Mouse (Mus musculus): ENCODE results near the gene Dmxl2. TPM values are rescaled to one million over a fixed set of nuclear protein-coding genes. Genes with fewer than 3 reads are reported as not detected.

Dmxl2 gene
- polyA plus RNA-seq, 1 experiment = 98.9 TPM

- Histone ChIP-seq H3K4me3 (replicated peaks; ENCODE audit: insufficient read depth, low read depth, low read length) (no peak overlapping the region), H3K4me1 (ENCODE audit: control insufficient read depth, insufficient read depth, low read length) (0 out of 2 replicates have a peak, but pooled peaks cover 5% of the 10 kb centered on the region), H3K27me3 (ENCODE audit: control insufficient read depth, insufficient read depth, low read length) (no peaks in the 10 kb centered on the region), H3K27ac (ENCODE audit: insufficient read depth, low read length) (no peak overlapping the region)
- peak; percentile 21 to 34 for DNase-seq
- no peak for TF ChIP-seq POLR2A (IDR thresholded peaks at IDR 0.05; ENCODE audit: borderline replicate concordance, insufficient read depth, low read length)
- TF ChIP-seq CTCF (IDR thresholded peaks at IDR 0.05; ENCODE audit: borderline replicate concordance, insufficient read depth, low read depth, low read length) = peak; percentile 70
- WGBS = 49% methylated on average over 2 of the region's 2 CpGs
These were observed 63.2 kb downstream of the Dmxl2 start for GRCm38 (mm10) chr9:54438246-54438645.

- no peak for TF ChIP-seq CTCF (IDR thresholded peaks at IDR 0.05; ENCODE audit: borderline replicate concordance, insufficient read depth, low read depth, low read length)
- TF ChIP-seq POLR2A (IDR thresholded peaks at IDR 0.05; ENCODE audit: borderline replicate concordance, insufficient read depth, low read length) = no peak
- Histone ChIP-seq H3K27ac (ENCODE audit: insufficient read depth, low read length) (no peak overlapping the region), H3K27me3 (ENCODE audit: control insufficient read depth, insufficient read depth, low read length) (no peaks in the 10 kb centered on the region), H3K4me3 (replicated peaks; ENCODE audit: insufficient read depth, low read depth, low read length) (no peak overlapping the region), H3K4me1 (ENCODE audit: control insufficient read depth, insufficient read depth, low read length) (no peaks in the 10 kb centered on the region)
- DNase-seq = no peak
- 100% methylated on average over 2 of the region's 2 CpGs for WGBS
These were observed 85.2 kb downstream of the Dmxl2 start for GRCm38 (mm10) chr9:54416238-54416637.

- Histone ChIP-seq H3K4me3 (replicated peaks; ENCODE audit: insufficient read depth, low read depth, low read length) (no peak overlapping the region), H3K27me3 (ENCODE audit: control insufficient read depth, insufficient read depth, low read length) (no peaks in the 10 kb centered on the region), H3K4me1 (ENCODE audit: control insufficient read depth, insufficient read depth, low read length) (no peaks in the 10 kb centered on the region), H3K27ac (ENCODE audit: insufficient read depth, low read length) (no peak overlapping the region)
- DNase-seq = no peak
- WGBS = 94% methylated on average over 8 of the region's 8 CpGs
- no peak for TF ChIP-seq POLR2A (IDR thresholded peaks at IDR 0.05; ENCODE audit: borderline replicate concordance, insufficient read depth, low read length)
- no peak for TF ChIP-seq CTCF (IDR thresholded peaks at IDR 0.05; ENCODE audit: borderline replicate concordance, insufficient read depth, low read depth, low read length)
These were observed 144.7 kb downstream of the Dmxl2 start for GRCm38 (mm10) chr9:54356756-54357155.

GRCm38 (mm10) chr9:54342026-54342425 is 159.4 kb downstream of the Dmxl2 start:
- Histone ChIP-seq H3K4me1 (ENCODE audit: control insufficient read depth, insufficient read depth, low read length) (no peaks in the 10 kb centered on the region), H3K27me3 (ENCODE audit: control insufficient read depth, insufficient read depth, low read length) (no peaks in the 10 kb centered on the region), H3K27ac (ENCODE audit: insufficient read depth, low read length) (no peak overlapping the region), H3K4me3 (replicated peaks; ENCODE audit: insufficient read depth, low read depth, low read length) (no peak overlapping the region)
- no peak for DNase-seq
- WGBS = 80% methylated on average over 7 of the region's 7 CpGs
- TF ChIP-seq POLR2A (IDR thresholded peaks at IDR 0.05; ENCODE audit: borderline replicate concordance, insufficient read depth, low read length) (no peak), CTCF (IDR thresholded peaks at IDR 0.05; ENCODE audit: borderline replicate concordance, insufficient read depth, low read depth, low read length) (no peak)

GRCm38 (mm10) chr9:54336532-54337144 is 164.8 kb downstream of the Dmxl2 start:
- 53% methylated on average over 6 of the region's 6 CpGs for WGBS

GRCm38 (mm10) chr9:54335582-54335981 is 165.8 kb downstream of the Dmxl2 start:
- 37% methylated on average over 12 of the region's 12 CpGs for WGBS
- DNase-seq = no peak
- H3K4me3 ChIP-seq (replicated peaks; ENCODE audit: insufficient read depth, low read depth, low read length) = no peak overlapping the region
- no peaks in the 10 kb centered on the region for H3K4me1 ChIP-seq (ENCODE audit: control insufficient read depth, insufficient read depth, low read length)
- TF ChIP-seq POLR2A (IDR thresholded peaks at IDR 0.05; ENCODE audit: borderline replicate concordance, insufficient read depth, low read length) (no peak), CTCF (IDR thresholded peaks at IDR 0.05; ENCODE audit: borderline replicate concordance, insufficient read depth, low read depth, low read length) (no peak)
- no peak overlapping the region for H3K27ac ChIP-seq (ENCODE audit: insufficient read depth, low read length)
- H3K27me3 ChIP-seq (ENCODE audit: control insufficient read depth, insufficient read depth, low read length) = no peaks in the 10 kb centered on the region

More at GRCm38 (mm10) chr9:54336532-54337144, 164.8 kb downstream of the Dmxl2 start:
- no peaks in the 10 kb centered on the region for H3K27me3 ChIP-seq (ENCODE audit: control insufficient read depth, insufficient read depth, low read length)
- H3K4me1 ChIP-seq (ENCODE audit: control insufficient read depth, insufficient read depth, low read length) = no peaks in the 10 kb centered on the region
- peak; percentile 39 to 43 for DNase-seq
- no peak overlapping the region for H3K27ac ChIP-seq (ENCODE audit: insufficient read depth, low read length)
- H3K4me3 ChIP-seq (replicated peaks; ENCODE audit: insufficient read depth, low read depth, low read length) = no peak overlapping the region
- TF ChIP-seq POLR2A (IDR thresholded peaks at IDR 0.05; ENCODE audit: borderline replicate concordance, insufficient read depth, low read length) (no peak), CTCF (IDR thresholded peaks at IDR 0.05; ENCODE audit: borderline replicate concordance, insufficient read depth, low read depth, low read length) (peak; percentile 70)

GRCm38 (mm10) chr9:54329201-54329600 is 172.2 kb downstream of the Dmxl2 start:
- Histone ChIP-seq H3K27ac (ENCODE audit: insufficient read depth, low read length) (no peak overlapping the region), H3K4me3 (replicated peaks; ENCODE audit: insufficient read depth, low read depth, low read length) (no peak overlapping the region), H3K27me3 (ENCODE audit: control insufficient read depth, insufficient read depth, low read length) (no peaks in the 10 kb centered on the region), H3K4me1 (ENCODE audit: control insufficient read depth, insufficient read depth, low read length) (no peaks in the 10 kb centered on the region)
- 94% methylated on average over 7 of the region's 7 CpGs for WGBS
- TF ChIP-seq CTCF (IDR thresholded peaks at IDR 0.05; ENCODE audit: borderline replicate concordance, insufficient read depth, low read depth, low read length) (no peak), POLR2A (IDR thresholded peaks at IDR 0.05; ENCODE audit: borderline replicate concordance, insufficient read depth, low read length) (no peak)
- DNase-seq = no peak

- Histone ChIP-seq H3K4me3 (replicated peaks; ENCODE audit: insufficient read depth, low read depth, low read length) (no peak overlapping the region), H3K27me3 (ENCODE audit: control insufficient read depth, insufficient read depth, low read length) (no peaks in the 10 kb centered on the region), H3K4me1 (ENCODE audit: control insufficient read depth, insufficient read depth, low read length) (no peaks in the 10 kb centered on the region), H3K27ac (ENCODE audit: insufficient read depth, low read length) (no peak overlapping the region)
- 35% methylated on average over 8 of the region's 8 CpGs for WGBS
- DNase-seq = no peak
- no peak for TF ChIP-seq POLR2A (IDR thresholded peaks at IDR 0.05; ENCODE audit: borderline replicate concordance, insufficient read depth, low read length)
- peak; percentile 53; the same call in 1 of the 2 replicates for TF ChIP-seq CTCF (IDR thresholded peaks at IDR 0.05; ENCODE audit: borderline replicate concordance, insufficient read depth, low read depth, low read length)
These were observed 178.0 kb downstream of the Dmxl2 start for GRCm38 (mm10) chr9:54323456-54323855.

All from cerebellum, adult 2 months (tissue).